Mouse (Mus musculus): ENCODE measurements around the gene Ms4a6d. TPM values are rescaled to one million over a fixed set of nuclear protein-coding genes. Genes with fewer than 3 reads are reported as not detected.
A peak's percentile ranks its signal among the peaks of the same experiment; 100 is the strongest.

Gene Ms4a6d
- polyA plus RNA-seq, 2 experiments, result 2.4 to 5.4 TPM

GRCm38 (mm10) chr19:11623551-11623950 lies 18.9 kb upstream of the Ms4a6d start, which contains the start of gene Ms4a2:
Gene Ms4a2 (minus strand): TSS chr19:11623719.
- Histone ChIP-seq H3K9me3 (ENCODE audit: control insufficient read depth, low read length) (no peaks in the 10 kb centered on the region), H3K4me2 (ENCODE audit: low read depth) (no peak within 1 kb of the TSS), H3K27ac (no peak within 1 kb of the TSS), H3K4me3 (ENCODE audit: insufficient read depth in 1 of 2, low read depth in 2 of 2, low read length in 2 of 2) (no peak within 1 kb of the TSS), H3K27me3 (ENCODE audit: control insufficient read depth, insufficient read depth, low read length) (no peaks in the 10 kb centered on the region), H3K4me1 (replicated peaks; ENCODE audit: control insufficient read depth in 2 of 2, insufficient read depth in 2 of 2, low read length in 1 of 2) (peaks cover 7 to 11% of the 10 kb centered on the region in 2 experiments; a peak in 2 of 4 replicates), H3K9ac (replicated peaks) (no peak within 1 kb of the TSS), H3K36me3 (replicated peaks; ENCODE audit: control insufficient read depth, insufficient read depth, low read depth) (no peaks in the 10 kb centered on the region)
- ATAC-seq (ENCODE audit: insufficient read depth) (no peak), DNase-seq (ENCODE audit: low read depth in 3 of 3, low spot score in 3 of 3) (no peak)
- TF ChIP-seq EP300 (IDR thresholded peaks at IDR 0.05; ENCODE audit: low read depth) (no peak), CTCF (IDR thresholded peaks at IDR 0.05; ENCODE audit: low read depth) (no peak)
- WGBS (ENCODE audit: insufficient replicate concordance), result 59% methylated on average over 2 of the region's 2 CpGs

- Histone ChIP-seq H3K9ac (replicated peaks) (no peak overlapping the region), H3K4me1 (replicated peaks; ENCODE audit: control insufficient read depth in 2 of 2, insufficient read depth in 2 of 2, low read length in 1 of 2) (peaks cover 10 to 20% of the 10 kb centered on the region in 2 experiments), H3K4me2 (ENCODE audit: low read depth) (no peak overlapping the region; the same call in 1 of the 2 replicates), H3K27me3 (ENCODE audit: control insufficient read depth, insufficient read depth, low read length) (no peaks in the 10 kb centered on the region), H3K36me3 (replicated peaks; ENCODE audit: control insufficient read depth, insufficient read depth, low read depth) (no peaks in the 10 kb centered on the region), H3K9me3 (ENCODE audit: control insufficient read depth, low read length) (no peaks in the 10 kb centered on the region), H3K4me3 (ENCODE audit: insufficient read depth in 1 of 2, low read depth in 2 of 2, low read length in 2 of 2) (no peak overlapping the region), H3K27ac (no peak overlapping the region)
- peak; percentile 63 for TF ChIP-seq EP300 (IDR thresholded peaks at IDR 0.05; ENCODE audit: low read depth)
- TF ChIP-seq CTCF (IDR thresholded peaks at IDR 0.05; ENCODE audit: low read depth), result no peak
- DNase-seq (ENCODE audit: low read depth in 3 of 3, low spot score in 3 of 3) (no peak), ATAC-seq (ENCODE audit: insufficient read depth) (peak; percentile 77; the same call in 1 of the 2 replicates)
Measured at GRCm38 (mm10) chr19:11617983-11618382, 13.3 kb upstream of the Ms4a6d start.

DNA sequence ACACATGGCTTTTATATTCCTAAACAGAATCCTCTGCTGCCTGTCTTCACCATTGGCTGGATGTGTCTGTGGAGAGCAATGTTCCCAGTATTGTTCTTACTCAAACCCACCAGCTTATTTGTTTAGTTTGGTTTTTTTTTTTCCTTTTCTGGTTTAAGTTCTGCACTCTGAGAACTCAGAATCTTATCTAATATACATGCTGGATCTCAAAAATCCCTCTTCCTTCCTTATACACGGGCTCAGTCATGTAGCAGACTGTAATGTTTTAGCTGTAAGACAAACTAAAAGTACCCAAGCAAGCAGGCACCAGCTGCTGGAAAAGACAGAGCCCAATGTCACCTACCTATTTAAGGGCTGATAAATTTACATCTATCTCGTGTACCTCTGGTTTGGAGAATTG lies 10.2 kb upstream of the Ms4a6d start:
- 27% methylated on average over 2 of the region's 2 CpGs for WGBS (ENCODE audit: insufficient replicate concordance)
- ATAC-seq (ENCODE audit: insufficient read depth) (no peak), DNase-seq (ENCODE audit: low read depth in 3 of 3, low spot score in 3 of 3) (no peak)
- H3K4me3 ChIP-seq (ENCODE audit: insufficient read depth in 1 of 2, low read depth in 2 of 2, low read length in 2 of 2), result no peak overlapping the region
- peaks cover 10 to 24% of the 10 kb centered on the region in 2 experiments for H3K4me1 ChIP-seq (replicated peaks; ENCODE audit: control insufficient read depth in 2 of 2, insufficient read depth in 2 of 2, low read length in 1 of 2)
- H3K4me2 ChIP-seq (ENCODE audit: low read depth), result no peak overlapping the region
- H3K9me3 ChIP-seq (ENCODE audit: control insufficient read depth, low read length), result no peaks in the 10 kb centered on the region
- H3K27me3 ChIP-seq (ENCODE audit: control insufficient read depth, insufficient read depth, low read length), result no peaks in the 10 kb centered on the region
- no peaks in the 10 kb centered on the region for H3K36me3 ChIP-seq (replicated peaks; ENCODE audit: control insufficient read depth, insufficient read depth, low read depth)
- no peak for TF ChIP-seq CTCF (IDR thresholded peaks at IDR 0.05; ENCODE audit: low read depth)
- no peak for TF ChIP-seq EP300 (IDR thresholded peaks at IDR 0.05; ENCODE audit: low read depth)
- no peak overlapping the region for H3K9ac ChIP-seq (replicated peaks)
- no peak overlapping the region for H3K27ac ChIP-seq

- ATAC-seq (ENCODE audit: insufficient read depth), result 0 out of 2 replicates have a peak, but pooled peaks have one; percentile 18
- Histone ChIP-seq H3K4me1 (replicated peaks; ENCODE audit: control insufficient read depth in 2 of 2, insufficient read depth in 2 of 2, low read length in 1 of 2) (peaks cover 10 to 24% of the 10 kb centered on the region in 2 experiments), H3K4me3 (ENCODE audit: insufficient read depth in 1 of 2, low read depth in 2 of 2, low read length in 2 of 2) (no peak overlapping the region), H3K36me3 (replicated peaks; ENCODE audit: control insufficient read depth, insufficient read depth, low read depth) (no peaks in the 10 kb centered on the region), H3K27ac (no peak overlapping the region), H3K4me2 (ENCODE audit: low read depth) (no peak overlapping the region), H3K9me3 (ENCODE audit: control insufficient read depth, low read length) (no peaks in the 10 kb centered on the region), H3K9ac (replicated peaks) (no peak overlapping the region), H3K27me3 (ENCODE audit: control insufficient read depth, insufficient read depth, low read length) (no peaks in the 10 kb centered on the region)
- no peak for DNase-seq (ENCODE audit: low read depth in 3 of 3, low spot score in 3 of 3)
- 35% methylated on average over 8 of the region's 8 CpGs for WGBS (ENCODE audit: insufficient replicate concordance)
- no peak for TF ChIP-seq CTCF (IDR thresholded peaks at IDR 0.05; ENCODE audit: low read depth)
- no peak for TF ChIP-seq EP300 (IDR thresholded peaks at IDR 0.05; ENCODE audit: low read depth)
Measured at GRCm38 (mm10) chr19:11613776-11614443, 9.3 kb upstream of the Ms4a6d start.

DNA sequence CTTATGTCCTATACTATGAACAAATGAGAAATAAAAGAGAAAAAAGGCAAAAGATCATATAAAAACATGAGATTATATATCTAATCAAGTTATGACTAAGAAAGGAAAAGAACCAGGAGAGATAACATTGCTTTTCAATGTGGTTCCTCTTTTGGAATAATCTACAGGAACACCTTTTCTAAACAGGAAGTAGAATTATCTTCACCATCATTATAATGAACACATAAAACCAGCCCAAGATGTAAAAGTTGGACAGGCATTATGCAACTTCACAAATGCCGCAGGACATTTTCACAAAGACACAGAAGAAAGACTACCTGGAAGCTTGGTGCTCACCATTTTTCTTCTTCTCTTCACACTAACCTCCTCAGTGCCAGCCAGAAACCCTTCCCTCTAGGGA lies 8.4 kb upstream of the Ms4a6d start:
- no peaks in the 10 kb centered on the region for H3K36me3 ChIP-seq (replicated peaks; ENCODE audit: control insufficient read depth, insufficient read depth, low read depth)
- peaks cover 9 to 17% of the 10 kb centered on the region in 2 experiments for H3K4me1 ChIP-seq (replicated peaks; ENCODE audit: control insufficient read depth in 2 of 2, insufficient read depth in 2 of 2, low read length in 1 of 2)
- H3K27ac ChIP-seq, result no peak overlapping the region
- H3K4me2 ChIP-seq (ENCODE audit: low read depth), result no peak overlapping the region
- ATAC-seq (ENCODE audit: insufficient read depth) (no peak), DNase-seq (ENCODE audit: low read depth in 3 of 3, low spot score in 3 of 3) (no peak)
- no peak overlapping the region for H3K4me3 ChIP-seq (ENCODE audit: insufficient read depth in 1 of 2, low read depth in 2 of 2, low read length in 2 of 2)
- H3K9me3 ChIP-seq (ENCODE audit: control insufficient read depth, low read length), result no peaks in the 10 kb centered on the region
- H3K9ac ChIP-seq (replicated peaks), result no peak overlapping the region
- H3K27me3 ChIP-seq (ENCODE audit: control insufficient read depth, insufficient read depth, low read length), result no peaks in the 10 kb centered on the region
- no peak for TF ChIP-seq EP300 (IDR thresholded peaks at IDR 0.05; ENCODE audit: low read depth)
- TF ChIP-seq CTCF (IDR thresholded peaks at IDR 0.05; ENCODE audit: low read depth), result no peak
- WGBS (ENCODE audit: insufficient replicate concordance), result 18% methylated on average over 1 of the region's 1 CpGs
